Mouse (Mus musculus): ENCODE data around the gene Dscam. TPM values are rescaled to one million over a fixed set of nuclear protein-coding genes. Genes with fewer than 3 reads are reported as not detected.

Dscam gene
- polyA plus RNA-seq, 1 experiment = 1.2 TPM

DNA sequence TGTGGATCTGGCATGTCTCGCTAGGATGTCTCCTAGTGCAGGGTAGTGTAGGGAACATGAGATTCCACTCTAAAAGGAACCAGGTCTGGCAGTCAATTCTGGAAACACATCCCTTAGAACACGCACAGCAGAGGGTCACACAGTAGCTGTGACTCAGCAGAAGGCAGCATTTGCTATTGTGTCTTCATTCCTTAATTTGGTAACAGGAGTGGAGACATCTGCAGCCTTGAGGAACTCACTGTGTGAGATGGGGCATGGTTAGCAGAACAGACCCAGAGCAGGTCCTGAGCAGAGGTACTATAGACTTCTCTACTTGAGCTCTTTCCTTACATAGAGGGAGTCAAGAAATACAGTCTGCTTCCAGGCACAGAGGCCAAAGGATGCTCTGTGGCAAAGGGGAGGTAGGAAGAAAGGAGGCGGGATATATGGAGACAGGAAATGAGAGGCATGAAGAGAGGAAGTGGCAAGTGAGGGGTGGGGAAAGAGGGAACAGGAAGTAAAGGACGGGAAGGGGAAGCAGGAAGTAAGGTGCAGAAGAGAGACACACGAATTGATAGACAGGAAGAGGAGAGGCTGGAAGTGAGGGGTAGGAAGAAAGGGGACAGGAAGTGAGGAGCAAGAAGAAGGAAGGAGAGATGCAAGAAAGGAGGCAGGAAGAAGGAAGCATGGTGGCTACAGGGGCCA lies 488.1 kb downstream of the Dscam start:
- DNase-seq (ENCODE audit: low read depth in 1 of 2, low spot score in 2 of 2) = no peak
- no peak overlapping the region for H3K27ac ChIP-seq (ENCODE audit: insufficient read depth, low read length)
- 52% methylated on average over 5 of the region's 5 CpGs for WGBS
- H3K4me1 ChIP-seq (ENCODE audit: control insufficient read depth, insufficient read depth, insufficient read length) = no peaks in the 10 kb centered on the region
- H3K4me3 ChIP-seq (ENCODE audit: extremely low read depth, insufficient read depth, insufficient read length) = no peak overlapping the region
- TF ChIP-seq CTCF (IDR thresholded peaks at IDR 0.05; ENCODE audit: extremely low read depth, insufficient read depth, insufficient read length, insufficient replicate concordance) (no peak), POLR2A (IDR thresholded peaks at IDR 0.05; ENCODE audit: low read depth, low read length) (no peak)
- H3K27me3 ChIP-seq (ENCODE audit: control insufficient read depth, insufficient read depth, low read length) = no peaks in the 10 kb centered on the region
- no peaks in the 10 kb centered on the region for H3K36me3 ChIP-seq (ENCODE audit: control insufficient read depth, insufficient read depth, low read length)

DNA sequence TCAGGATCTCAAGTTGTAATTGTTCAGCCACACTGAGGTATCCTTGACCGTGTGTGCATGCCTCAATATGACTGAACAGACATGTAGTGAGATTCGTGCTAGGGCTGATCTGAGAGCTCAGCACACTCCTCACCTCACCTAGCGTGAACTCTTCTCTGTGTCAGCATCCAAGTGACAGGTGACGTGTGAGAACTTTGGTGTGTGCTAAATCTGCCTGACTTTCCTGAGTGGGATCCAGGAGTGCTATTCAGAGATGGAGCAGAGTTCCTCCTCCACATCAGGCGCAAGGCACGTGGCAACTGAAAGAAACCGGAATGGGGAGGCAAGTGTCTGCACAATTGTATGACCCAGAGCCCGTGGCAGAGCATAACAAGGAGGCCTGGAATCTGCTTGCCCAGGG lies 490.6 kb downstream of the Dscam start:
- Histone ChIP-seq H3K27ac (ENCODE audit: insufficient read depth, low read length) (no peak overlapping the region), H3K36me3 (ENCODE audit: control insufficient read depth, insufficient read depth, low read length) (no peaks in the 10 kb centered on the region), H3K4me3 (ENCODE audit: extremely low read depth, insufficient read depth, insufficient read length) (no peak overlapping the region), H3K4me1 (ENCODE audit: control insufficient read depth, insufficient read depth, insufficient read length) (no peaks in the 10 kb centered on the region), H3K27me3 (ENCODE audit: control insufficient read depth, insufficient read depth, low read length) (no peaks in the 10 kb centered on the region)
- 88% methylated on average over 8 of the region's 8 CpGs for WGBS
- TF ChIP-seq POLR2A (IDR thresholded peaks at IDR 0.05; ENCODE audit: low read depth, low read length) (no peak), CTCF (IDR thresholded peaks at IDR 0.05; ENCODE audit: extremely low read depth, insufficient read depth, insufficient read length, insufficient replicate concordance) (no peak)
- DNase-seq (ENCODE audit: low read depth in 1 of 2, low spot score in 2 of 2) = no peak

DNA sequence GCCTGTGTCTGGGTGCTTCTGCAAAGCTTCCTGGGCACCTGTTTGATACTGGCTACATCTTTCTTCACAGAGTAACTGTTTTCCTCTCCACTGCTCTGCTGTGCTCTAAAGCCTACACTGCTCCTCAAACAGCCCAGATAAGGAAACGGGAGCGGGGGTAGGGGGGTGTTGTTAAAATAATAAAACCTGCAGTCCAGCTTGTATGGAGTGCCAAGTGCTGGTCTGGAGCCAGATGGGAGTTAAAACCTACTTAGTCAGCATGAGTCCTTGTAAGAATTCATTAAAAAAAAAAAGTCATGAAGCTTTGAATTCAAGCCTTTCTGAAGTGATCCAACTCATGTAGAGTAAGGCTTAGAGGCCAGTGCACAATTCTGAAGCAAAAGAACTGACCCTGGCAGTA lies 493.1 kb downstream of the Dscam start:
- no peak overlapping the region for H3K27ac ChIP-seq (ENCODE audit: insufficient read depth, low read length)
- no peaks in the 10 kb centered on the region for H3K36me3 ChIP-seq (ENCODE audit: control insufficient read depth, insufficient read depth, low read length)
- H3K27me3 ChIP-seq (ENCODE audit: control insufficient read depth, insufficient read depth, low read length) = no peaks in the 10 kb centered on the region
- TF ChIP-seq CTCF (IDR thresholded peaks at IDR 0.05; ENCODE audit: extremely low read depth, insufficient read depth, insufficient read length, insufficient replicate concordance) (no peak), POLR2A (IDR thresholded peaks at IDR 0.05; ENCODE audit: low read depth, low read length) (no peak)
- no peak overlapping the region for H3K4me3 ChIP-seq (ENCODE audit: extremely low read depth, insufficient read depth, insufficient read length)
- H3K4me1 ChIP-seq (ENCODE audit: control insufficient read depth, insufficient read depth, insufficient read length) = no peaks in the 10 kb centered on the region
- no peak for DNase-seq (ENCODE audit: low read depth in 1 of 2, low spot score in 2 of 2)
- WGBS = 74% methylated on average over 2 of the region's 2 CpGs

DNA sequence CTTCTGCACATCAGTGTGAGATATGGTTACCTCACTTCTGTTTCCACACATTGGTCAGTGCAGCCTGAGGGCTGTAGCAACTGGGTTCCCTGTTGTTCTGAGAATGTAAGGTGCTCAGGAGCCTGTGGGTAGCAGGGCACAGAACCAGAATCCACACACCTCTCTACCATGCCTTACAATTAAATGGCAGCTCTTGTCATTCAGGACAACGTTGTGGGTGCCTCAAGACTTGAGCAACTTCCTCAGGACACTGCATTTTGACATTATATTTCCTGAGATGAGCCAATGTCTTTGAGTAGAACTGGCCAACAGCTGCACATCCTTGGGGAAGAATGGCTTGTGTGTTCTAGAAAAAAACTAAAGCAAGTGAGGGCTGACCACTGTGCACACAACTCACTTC lies 493.9 kb downstream of the Dscam start:
- H3K4me3 ChIP-seq (ENCODE audit: extremely low read depth, insufficient read depth, insufficient read length) = no peak overlapping the region
- no peak overlapping the region for H3K27ac ChIP-seq (ENCODE audit: insufficient read depth, low read length)
- 46% methylated on average over 1 of the region's 1 CpGs for WGBS
- no peaks in the 10 kb centered on the region for H3K27me3 ChIP-seq (ENCODE audit: control insufficient read depth, insufficient read depth, low read length)
- DNase-seq (ENCODE audit: low read depth in 1 of 2, low spot score in 2 of 2) = no peak
- H3K36me3 ChIP-seq (ENCODE audit: control insufficient read depth, insufficient read depth, low read length) = no peaks in the 10 kb centered on the region
- TF ChIP-seq CTCF (IDR thresholded peaks at IDR 0.05; ENCODE audit: extremely low read depth, insufficient read depth, insufficient read length, insufficient replicate concordance) (no peak), POLR2A (IDR thresholded peaks at IDR 0.05; ENCODE audit: low read depth, low read length) (no peak)
- H3K4me1 ChIP-seq (ENCODE audit: control insufficient read depth, insufficient read depth, insufficient read length) = no peaks in the 10 kb centered on the region

DNA sequence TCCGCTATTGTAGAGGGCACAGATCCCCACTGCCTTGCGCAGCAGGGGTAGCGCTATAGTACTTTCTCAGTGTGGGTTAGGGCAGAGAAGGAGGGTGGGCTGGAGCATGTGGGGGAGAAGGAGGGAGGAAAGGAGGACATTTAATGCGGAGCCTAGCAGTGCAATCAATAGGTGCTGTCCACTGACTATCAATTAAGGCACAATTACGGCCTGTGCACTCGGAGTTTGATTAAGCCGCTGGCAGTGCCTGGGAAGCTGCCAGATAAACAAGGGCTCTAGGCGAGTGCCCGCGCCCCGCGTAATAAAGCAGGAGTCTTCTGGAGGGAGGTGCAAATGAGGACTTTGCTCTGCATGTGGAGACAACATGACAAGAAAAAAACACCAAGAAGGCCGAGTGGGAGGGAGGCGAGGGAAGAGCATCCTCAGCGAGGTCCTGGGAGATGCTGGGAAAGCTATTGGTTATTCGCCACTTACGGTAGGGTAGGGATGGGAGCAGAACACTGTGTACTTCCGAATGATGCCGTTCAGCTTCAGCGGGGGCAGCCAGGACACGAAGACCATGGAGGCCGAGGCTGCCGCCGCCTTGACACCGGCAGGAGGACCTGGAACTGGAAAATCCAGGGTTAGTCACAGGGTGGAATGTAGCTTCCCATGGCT lies 497.2 kb downstream of the Dscam start:
- Histone ChIP-seq H3K27me3 (ENCODE audit: control insufficient read depth, insufficient read depth, low read length) (no peaks in the 10 kb centered on the region), H3K36me3 (ENCODE audit: control insufficient read depth, insufficient read depth, low read length) (no peaks in the 10 kb centered on the region), H3K27ac (ENCODE audit: insufficient read depth, low read length) (no peak overlapping the region), H3K4me1 (ENCODE audit: control insufficient read depth, insufficient read depth, insufficient read length) (no peaks in the 10 kb centered on the region), H3K4me3 (ENCODE audit: extremely low read depth, insufficient read depth, insufficient read length) (no peak overlapping the region)
- TF ChIP-seq POLR2A (IDR thresholded peaks at IDR 0.05; ENCODE audit: low read depth, low read length) (no peak), CTCF (IDR thresholded peaks at IDR 0.05; ENCODE audit: extremely low read depth, insufficient read depth, insufficient read length, insufficient replicate concordance) (no peak)
- WGBS = 84% methylated on average over 25 of the region's 25 CpGs
- no peak for DNase-seq (ENCODE audit: low read depth in 1 of 2, low spot score in 2 of 2)

DNA sequence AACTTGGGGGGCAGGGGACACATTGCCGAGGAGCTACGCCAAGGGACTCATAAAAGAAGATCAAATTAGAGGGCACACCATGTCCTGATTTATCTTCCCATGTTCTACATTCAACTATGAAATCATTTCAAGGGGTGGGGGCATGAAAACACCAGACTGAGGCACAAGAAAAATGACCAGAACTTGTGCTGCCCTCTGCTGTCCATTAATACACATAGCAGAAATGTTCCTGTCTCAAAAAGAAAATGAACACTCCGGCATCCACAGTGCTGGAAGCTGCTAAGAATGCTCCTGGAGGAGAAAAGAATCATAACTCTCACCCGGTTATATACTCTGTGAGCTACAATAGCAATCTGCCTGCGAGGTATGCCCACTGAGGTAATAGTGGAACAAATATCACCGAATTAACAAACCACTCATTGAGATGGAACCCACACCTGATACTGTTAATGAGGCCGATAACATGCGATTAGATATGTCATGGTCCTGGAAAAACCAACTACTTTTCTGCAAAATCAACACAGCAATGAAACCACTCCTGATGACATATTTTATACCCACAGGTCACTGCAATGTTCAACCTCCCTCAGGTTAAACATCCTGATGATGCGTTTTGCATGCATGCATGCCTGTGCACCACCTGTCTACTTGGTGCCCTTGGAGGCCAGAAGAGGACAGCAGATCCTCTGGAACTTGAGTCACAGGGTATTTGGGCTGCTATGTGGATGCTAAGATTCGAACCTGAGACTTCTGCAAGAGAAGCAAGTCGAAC lies 498.8 kb downstream of the Dscam start:
- Histone ChIP-seq H3K4me3 (ENCODE audit: extremely low read depth, insufficient read depth, insufficient read length) (no peak overlapping the region), H3K36me3 (ENCODE audit: control insufficient read depth, insufficient read depth, low read length) (no peaks in the 10 kb centered on the region), H3K27ac (ENCODE audit: insufficient read depth, low read length) (no peak overlapping the region), H3K4me1 (ENCODE audit: control insufficient read depth, insufficient read depth, insufficient read length) (no peaks in the 10 kb centered on the region), H3K27me3 (ENCODE audit: control insufficient read depth, insufficient read depth, low read length) (no peaks in the 10 kb centered on the region)
- no peak for TF ChIP-seq POLR2A (IDR thresholded peaks at IDR 0.05; ENCODE audit: low read depth, low read length)
- TF ChIP-seq CTCF (IDR thresholded peaks at IDR 0.05; ENCODE audit: extremely low read depth, insufficient read depth, insufficient read length, insufficient replicate concordance) = peak; percentile 29; the same call in 1 of the 2 replicates
- no peak for DNase-seq (ENCODE audit: low read depth in 1 of 2, low spot score in 2 of 2)
- WGBS = 63% methylated on average over 11 of the region's 11 CpGs
